Mouse (Mus musculus): Measurements from ENCODE around the gene Mycn. TPM values are rescaled to one million over a fixed set of nuclear protein-coding genes. Genes with fewer than 3 reads are reported as not detected.

The Mycn gene
- polyA plus RNA-seq, 1 experiment from 2014 or later, result 128 TPM

GRCm38 (mm10) chr12:12916298-12916697 is 25.4 kb downstream of the Mycn start:
- Histone ChIP-seq H3K4me3 (no peak overlapping the region), H3K27me3 (ENCODE audit: insufficient read depth, poor library complexity, severe bottlenecking) (no peaks in the 10 kb centered on the region), H3K4me1 (replicated peaks) (peaks cover 33% of the 10 kb centered on the region), H3K36me3 (no peaks in the 10 kb centered on the region), H3K9me3 (no peaks in the 10 kb centered on the region), H3K27ac (peak overlapping the region; percentile 23)
- 60% methylated on average over 9 of the region's 9 CpGs for WGBS
- DNase-seq (ENCODE audit: low spot score), result no peak

- Histone ChIP-seq H3K4me1 (replicated peaks) (peaks cover 42% of the 10 kb centered on the region), H3K36me3 (no peaks in the 10 kb centered on the region), H3K27ac (peak overlapping the region; percentile 50; the same call in 1 of the 2 replicates), H3K9me3 (no peaks in the 10 kb centered on the region), H3K27me3 (ENCODE audit: insufficient read depth, poor library complexity, severe bottlenecking) (0 out of 2 replicates have a peak, but pooled peaks cover 6% of the 10 kb centered on the region), H3K4me3 (no peak overlapping the region)
- no peak for DNase-seq (ENCODE audit: low spot score)
- 81% methylated on average over 11 of the region's 11 CpGs for WGBS
Measured at GRCm38 (mm10) chr12:12910356-12910979, 31.2 kb downstream of the Mycn start.

- H3K9me3 ChIP-seq, result no peaks in the 10 kb centered on the region
- no peak for DNase-seq (ENCODE audit: low spot score)
- 0 out of 2 replicates have a peak, but pooled peaks cover 6% of the 10 kb centered on the region for H3K27me3 ChIP-seq (ENCODE audit: insufficient read depth, poor library complexity, severe bottlenecking)
- H3K4me1 ChIP-seq (replicated peaks), result peaks cover 48% of the 10 kb centered on the region
- WGBS, result 42% methylated on average over 16 of the region's 16 CpGs
- no peak overlapping the region for H3K4me3 ChIP-seq
- no peaks in the 10 kb centered on the region for H3K36me3 ChIP-seq
- H3K27ac ChIP-seq, result peak overlapping the region; percentile 72; the same call in 1 of the 2 replicates
Measured at GRCm38 (mm10) chr12:12909631-12910277, 32.0 kb downstream of the Mycn start.

- Histone ChIP-seq H3K9me3 (no peaks in the 10 kb centered on the region), H3K27ac (peak overlapping the region; percentile 96), H3K36me3 (no peaks in the 10 kb centered on the region), H3K4me1 (replicated peaks) (peaks cover 59% of the 10 kb centered on the region), H3K27me3 (ENCODE audit: insufficient read depth, poor library complexity, severe bottlenecking) (0 out of 2 replicates have a peak, but pooled peaks cover 6% of the 10 kb centered on the region), H3K4me3 (no peak overlapping the region)
- WGBS, result 74% methylated on average over 6 of the region's 6 CpGs
- DNase-seq (ENCODE audit: low spot score), result no peak
Measured at GRCm38 (mm10) chr12:12906771-12907170, 34.9 kb downstream of the Mycn start.

GRCm38 (mm10) chr12:12906321-12906720 is 35.4 kb downstream of the Mycn start:
- no peaks in the 10 kb centered on the region for H3K9me3 ChIP-seq
- WGBS, result 57% methylated on average over 8 of the region's 8 CpGs
- no peak overlapping the region for H3K4me3 ChIP-seq
- no peaks in the 10 kb centered on the region for H3K36me3 ChIP-seq
- DNase-seq (ENCODE audit: low spot score), result no peak
- 0 out of 2 replicates have a peak, but pooled peaks cover 6% of the 10 kb centered on the region for H3K27me3 ChIP-seq (ENCODE audit: insufficient read depth, poor library complexity, severe bottlenecking)
- H3K4me1 ChIP-seq (replicated peaks), result peaks cover 59% of the 10 kb centered on the region
- H3K27ac ChIP-seq, result peak overlapping the region; percentile 96

GRCm38 (mm10) chr12:12905117-12905516 is 36.6 kb downstream of the Mycn start:
- H3K27ac ChIP-seq, result peak overlapping the region; percentile 96
- H3K4me3 ChIP-seq, result peak overlapping the region; percentile 49; the same call in 1 of the 2 replicates
- 0 out of 2 replicates have a peak, but pooled peaks cover 6% of the 10 kb centered on the region for H3K27me3 ChIP-seq (ENCODE audit: insufficient read depth, poor library complexity, severe bottlenecking)
- no peaks in the 10 kb centered on the region for H3K9me3 ChIP-seq
- WGBS, result 33% methylated on average over 6 of the region's 6 CpGs
- H3K4me1 ChIP-seq (replicated peaks), result peaks cover 53% of the 10 kb centered on the region
- DNase-seq (ENCODE audit: low spot score), result no peak
- H3K36me3 ChIP-seq, result no peaks in the 10 kb centered on the region

- Histone ChIP-seq H3K4me1 (replicated peaks) (peaks cover 47% of the 10 kb centered on the region), H3K9me3 (no peaks in the 10 kb centered on the region), H3K36me3 (no peaks in the 10 kb centered on the region), H3K27me3 (ENCODE audit: insufficient read depth, poor library complexity, severe bottlenecking) (0 out of 2 replicates have a peak, but pooled peaks cover 6% of the 10 kb centered on the region), H3K27ac (peak overlapping the region; percentile 96), H3K4me3 (peak overlapping the region; percentile 49)
- 4% methylated on average over 23 of the region's 23 CpGs for WGBS
- peak; percentile 87 for DNase-seq (ENCODE audit: low spot score)
Measured at GRCm38 (mm10) chr12:12904512-12904953, 37.2 kb downstream of the Mycn start.

- Histone ChIP-seq H3K4me1 (replicated peaks) (peaks cover 43% of the 10 kb centered on the region), H3K27ac (peak overlapping the region; percentile 96), H3K4me3 (peak overlapping the region; percentile 49), H3K9me3 (no peaks in the 10 kb centered on the region), H3K27me3 (ENCODE audit: insufficient read depth, poor library complexity, severe bottlenecking) (0 out of 2 replicates have a peak, but pooled peaks cover 6% of the 10 kb centered on the region), H3K36me3 (no peaks in the 10 kb centered on the region)
- WGBS, result 11% methylated on average over 1 of the region's 1 CpGs
- DNase-seq (ENCODE audit: low spot score), result no peak
Measured at GRCm38 (mm10) chr12:12904086-12904485, 37.6 kb downstream of the Mycn start.

- Histone ChIP-seq H3K36me3 (no peaks in the 10 kb centered on the region), H3K9me3 (no peaks in the 10 kb centered on the region), H3K4me1 (replicated peaks) (peaks cover 49% of the 10 kb centered on the region), H3K4me3 (no peak overlapping the region), H3K27ac (no peak overlapping the region), H3K27me3 (ENCODE audit: insufficient read depth, poor library complexity, severe bottlenecking) (0 out of 2 replicates have a peak, but pooled peaks cover 6% of the 10 kb centered on the region)
- no peak for DNase-seq (ENCODE audit: low spot score)
- WGBS, result 93% methylated on average over 1 of the region's 1 CpGs
Measured at GRCm38 (mm10) chr12:12902403-12902802, 39.3 kb downstream of the Mycn start.

- no peak for DNase-seq (ENCODE audit: low spot score)
- Histone ChIP-seq H3K27ac (peak overlapping the region; percentile 17), H3K36me3 (no peaks in the 10 kb centered on the region), H3K27me3 (ENCODE audit: insufficient read depth, poor library complexity, severe bottlenecking) (no peaks in the 10 kb centered on the region), H3K9me3 (no peaks in the 10 kb centered on the region), H3K4me1 (replicated peaks) (peaks cover 18% of the 10 kb centered on the region; the same call in 1 of the 2 replicates), H3K4me3 (no peak overlapping the region)
- 66% methylated on average over 2 of the region's 2 CpGs for WGBS
Measured at GRCm38 (mm10) chr12:12898356-12899126, 43.2 kb downstream of the Mycn start.

GRCm38 (mm10) chr12:12893986-12894385 is 47.7 kb downstream of the Mycn start:
- no peak overlapping the region for H3K27ac ChIP-seq
- no peak for DNase-seq (ENCODE audit: low spot score)
- no peaks in the 10 kb centered on the region for H3K9me3 ChIP-seq
- H3K36me3 ChIP-seq, result no peaks in the 10 kb centered on the region
- H3K27me3 ChIP-seq (ENCODE audit: insufficient read depth, poor library complexity, severe bottlenecking), result no peaks in the 10 kb centered on the region
- H3K4me3 ChIP-seq, result no peak overlapping the region
- H3K4me1 ChIP-seq (replicated peaks), result peaks cover 16% of the 10 kb centered on the region; the same call in 1 of the 2 replicates
- 92% methylated on average over 8 of the region's 8 CpGs for WGBS

GRCm38 (mm10) chr12:12886191-12886889 is 55.4 kb downstream of the Mycn start:
- Histone ChIP-seq H3K4me3 (no peak overlapping the region), H3K27me3 (ENCODE audit: insufficient read depth, poor library complexity, severe bottlenecking) (no peaks in the 10 kb centered on the region), H3K9me3 (no peaks in the 10 kb centered on the region), H3K4me1 (replicated peaks) (peaks cover 15% of the 10 kb centered on the region), H3K27ac (peak overlapping the region; percentile 51), H3K36me3 (no peaks in the 10 kb centered on the region)
- WGBS, result 68% methylated on average over 15 of the region's 15 CpGs
- DNase-seq (ENCODE audit: low spot score), result no peak
